In genomic region chr2:158065064-158065463, GRCm38 (mm10) we compare ENCODE assay signal across 19 mouse cellular contexts. TPM values are rescaled to one million over a fixed set of nuclear protein-coding genes. Genes with fewer than 3 reads are reported as not detected.
DNase-seq lines count a peak whose midpoint lies in the region; ATAC-seq and TF ChIP-seq lines count a peak whose summit lies in the region.
"Had no signal": no experiment of that assay in that cellular context is flagged by ENCODE, and none has a peak within 500 bp of the region (broad histone marks: within the 10 kb centered on the region; RNA-seq: fewer than 3 reads in every experiment).

No protein-coding gene starts in this region.

- peak; percentile 25 for DNase-seq in forebrain, embryonic 11.5 days (ENCODE audit: low spot score)
- DNase-seq in forebrain, postnatal 0 days, result no peak
- no peak for DNase-seq in hindbrain, embryonic 14.5 days (ENCODE audit: low spot score)
- DNase-seq in hindbrain, embryonic 11.5 days (ENCODE audit: low spot score), result no peak
- peak; percentile 49 for DNase-seq in lung, postnatal 0 days (ENCODE audit: low spot score)
- no peak for DNase-seq in lung, postnatal 25 days (ENCODE audit: low spot score)
- DNase-seq: adrenal gland, postnatal 14 days; embryo, embryonic 11 days; liver, postnatal 0 days; thymus, postnatal 4 days had no signal

- H3K4me2 ChIP-seq in forebrain, embryonic 11.5 days (ENCODE audit: low read depth, low read length, severe bottlenecking), result no peak overlapping the region
- no peak overlapping the region for H3K4me2 ChIP-seq in forebrain, postnatal 0 days (ENCODE audit: low read depth)
- H3K4me2 ChIP-seq in hindbrain, embryonic 14.5 days (replicated peaks), result no peak overlapping the region
- H3K4me2 ChIP-seq in hindbrain, embryonic 11.5 days (replicated peaks; ENCODE audit: low read depth, low read length), result no peak overlapping the region
- no peak overlapping the region for H3K4me2 ChIP-seq in lung, postnatal 0 days (replicated peaks; ENCODE audit: low read depth, low read length)
- H3K4me2 ChIP-seq in midbrain, embryonic 15.5 days, result no peak overlapping the region
- no peak overlapping the region for H3K4me2 ChIP-seq in kidney, embryonic 15.5 days
- H3K4me2 ChIP-seq: hindbrain, embryonic 15.5 days; limb, embryonic 15.5 days had no signal

- ATAC-seq in forebrain, embryonic 11.5 days (replicated peaks; ENCODE audit: low FRiP score), result no peak
- no peak for ATAC-seq in forebrain, postnatal 0 days
- ATAC-seq in hindbrain, embryonic 14.5 days (ENCODE audit: low FRiP score), result no peak
- ATAC-seq in hindbrain, embryonic 11.5 days (ENCODE audit: low FRiP score), result no peak
- peak; percentile 73 for ATAC-seq in lung, postnatal 0 days
- no peak for ATAC-seq in midbrain, embryonic 15.5 days (replicated peaks)
- no peak for ATAC-seq in kidney, embryonic 15.5 days (replicated peaks; ENCODE audit: low FRiP score)
- ATAC-seq: activated CD4-positive, CD25-positive, alpha-beta regulatory T cell, adult 4 months; forebrain, embryonic 16.5 days; liver, postnatal 0 days had no signal

- H3K4me3 ChIP-seq in forebrain, embryonic 11.5 days (ENCODE audit: low read depth, low read length), result no peak overlapping the region
- H3K4me3 ChIP-seq in forebrain, postnatal 0 days (ENCODE audit: low read depth, low read length), result no peak overlapping the region
- no peak overlapping the region for H3K4me3 ChIP-seq in hindbrain, embryonic 14.5 days (replicated peaks; ENCODE audit: low read length)
- H3K4me3 ChIP-seq in hindbrain, embryonic 11.5 days (ENCODE audit: low read depth, low read length), result no peak overlapping the region
- no peak overlapping the region for H3K4me3 ChIP-seq in lung, postnatal 0 days (ENCODE audit: low read depth, low read length)
- H3K4me3 ChIP-seq in midbrain, embryonic 15.5 days, result no peak overlapping the region
- no peak overlapping the region for H3K4me3 ChIP-seq in kidney, embryonic 15.5 days (replicated peaks)
- H3K4me3 ChIP-seq: hindbrain, embryonic 15.5 days; layer of hippocampus, adult 2 months; limb, embryonic 15.5 days; myocyte had no signal

- WGBS in forebrain, embryonic 11.5 days, result 93% methylated on average over 5 of the region's 5 CpGs
- 87% methylated on average over 5 of the region's 5 CpGs for WGBS in forebrain, postnatal 0 days
- WGBS in hindbrain, embryonic 14.5 days, result 85% methylated on average over 5 of the region's 5 CpGs
- 88% methylated on average over 5 of the region's 5 CpGs for WGBS in hindbrain, embryonic 11.5 days
- WGBS in lung, postnatal 0 days, result 50% methylated on average over 5 of the region's 5 CpGs
- 86% methylated on average over 5 of the region's 5 CpGs for WGBS in midbrain, embryonic 15.5 days
- WGBS in kidney, embryonic 15.5 days, result 78% methylated on average over 5 of the region's 5 CpGs

- peaks cover 2% of the 10 kb centered on the region; the same call in 1 of the 2 replicates for H3K36me3 ChIP-seq in forebrain, embryonic 11.5 days (ENCODE audit: control insufficient read depth, insufficient read depth, low read length)
- peaks cover 23% of the 10 kb centered on the region for H3K36me3 ChIP-seq in forebrain, postnatal 0 days (ENCODE audit: insufficient read depth)
- peaks cover 54% of the 10 kb centered on the region for H3K36me3 ChIP-seq in hindbrain, embryonic 14.5 days (replicated peaks; ENCODE audit: control insufficient read depth, insufficient read depth)
- no peaks in the 10 kb centered on the region for H3K36me3 ChIP-seq in hindbrain, embryonic 11.5 days (ENCODE audit: control insufficient read depth, insufficient read depth, low read length)
- H3K36me3 ChIP-seq in lung, postnatal 0 days (ENCODE audit: insufficient read depth, low read length), result peaks cover 6% of the 10 kb centered on the region
- H3K36me3 ChIP-seq in midbrain, embryonic 15.5 days (replicated peaks), result 0 out of 2 replicates have a peak, but pooled peaks cover 5% of the 10 kb centered on the region
- peaks cover 88% of the 10 kb centered on the region for H3K36me3 ChIP-seq in kidney, embryonic 15.5 days

- H3K27ac ChIP-seq in forebrain, embryonic 11.5 days (ENCODE audit: low read depth, low read length), result no peak overlapping the region
- H3K27ac ChIP-seq in forebrain, postnatal 0 days (ENCODE audit: low read depth, low read length), result no peak overlapping the region
- 0 out of 2 replicates have a peak overlapping the region, but pooled peaks have one; percentile 32 for H3K27ac ChIP-seq in hindbrain, embryonic 14.5 days
- H3K27ac ChIP-seq in hindbrain, embryonic 11.5 days (ENCODE audit: low read depth, low read length), result no peak overlapping the region
- peak overlapping the region; percentile 47; the same call in 1 of the 2 replicates for H3K27ac ChIP-seq in lung, postnatal 0 days (ENCODE audit: low read length)
- H3K27ac ChIP-seq in midbrain, embryonic 15.5 days, result no peak overlapping the region
- no peak overlapping the region for H3K27ac ChIP-seq in kidney, embryonic 15.5 days
- H3K27ac ChIP-seq: hindbrain, embryonic 15.5 days; layer of hippocampus, adult 2 months had no signal

- no peaks in the 10 kb centered on the region for H3K4me1 ChIP-seq in forebrain, embryonic 11.5 days (replicated peaks; ENCODE audit: control insufficient read depth, insufficient read depth, low read length)
- no peaks in the 10 kb centered on the region for H3K4me1 ChIP-seq in forebrain, postnatal 0 days (ENCODE audit: insufficient read depth)
- H3K4me1 ChIP-seq in hindbrain, embryonic 14.5 days (replicated peaks; ENCODE audit: control insufficient read depth, insufficient read depth, low read length), result 0 out of 2 replicates have a peak, but pooled peaks cover 5% of the 10 kb centered on the region
- H3K4me1 ChIP-seq in hindbrain, embryonic 11.5 days (replicated peaks; ENCODE audit: control insufficient read depth, insufficient read depth, low read length), result no peaks in the 10 kb centered on the region; the same call in 1 of the 2 replicates
- 0 out of 2 replicates have a peak, but pooled peaks cover 5% of the 10 kb centered on the region for H3K4me1 ChIP-seq in lung, postnatal 0 days (ENCODE audit: insufficient read depth, low read depth, low read length)
- H3K4me1 ChIP-seq in midbrain, embryonic 15.5 days, result no peaks in the 10 kb centered on the region
- H3K4me1 ChIP-seq in kidney, embryonic 15.5 days, result 0 out of 2 replicates have a peak, but pooled peaks cover 8% of the 10 kb centered on the region

- H3K9ac ChIP-seq in forebrain, embryonic 11.5 days (ENCODE audit: low read length), result no peak overlapping the region
- H3K9ac ChIP-seq in forebrain, postnatal 0 days, result no peak overlapping the region
- no peak overlapping the region for H3K9ac ChIP-seq in hindbrain, embryonic 14.5 days
- H3K9ac ChIP-seq in hindbrain, embryonic 11.5 days (ENCODE audit: low read depth, low read length), result no peak overlapping the region
- H3K9ac ChIP-seq in lung, postnatal 0 days (replicated peaks; ENCODE audit: low read depth), result no peak overlapping the region
- no peak overlapping the region for H3K9ac ChIP-seq in midbrain, embryonic 15.5 days
- H3K9ac ChIP-seq in kidney, embryonic 15.5 days, result no peak overlapping the region
- H3K9ac ChIP-seq: hindbrain, embryonic 15.5 days; limb, embryonic 15.5 days; liver, postnatal 0 days had no signal

- H3K27me3 ChIP-seq in forebrain, embryonic 11.5 days (ENCODE audit: control insufficient read depth, insufficient read depth, low read length), result no peaks in the 10 kb centered on the region
- H3K27me3 ChIP-seq in forebrain, postnatal 0 days (ENCODE audit: insufficient read depth, low read length), result no peaks in the 10 kb centered on the region
- no peaks in the 10 kb centered on the region for H3K27me3 ChIP-seq in hindbrain, embryonic 14.5 days (ENCODE audit: control insufficient read depth, insufficient read depth, low read length)
- no peaks in the 10 kb centered on the region for H3K27me3 ChIP-seq in hindbrain, embryonic 11.5 days (ENCODE audit: control insufficient read depth, insufficient read depth, low read length)
- H3K27me3 ChIP-seq in lung, postnatal 0 days (replicated peaks; ENCODE audit: insufficient read depth, low read length), result no peaks in the 10 kb centered on the region
- no peaks in the 10 kb centered on the region for H3K27me3 ChIP-seq in midbrain, embryonic 15.5 days (replicated peaks)
- no peaks in the 10 kb centered on the region for H3K27me3 ChIP-seq in kidney, embryonic 15.5 days
- H3K27me3 ChIP-seq: hindbrain, embryonic 15.5 days; limb, embryonic 15.5 days had no signal

- H3K9me3 ChIP-seq in forebrain, embryonic 11.5 days (ENCODE audit: control insufficient read depth, low read length), result no peaks in the 10 kb centered on the region
- H3K9me3 ChIP-seq in forebrain, postnatal 0 days (ENCODE audit: low read length), result no peaks in the 10 kb centered on the region
- H3K9me3 ChIP-seq in hindbrain, embryonic 14.5 days (ENCODE audit: control insufficient read depth, low read length), result no peaks in the 10 kb centered on the region
- no peaks in the 10 kb centered on the region for H3K9me3 ChIP-seq in hindbrain, embryonic 11.5 days (ENCODE audit: control insufficient read depth, low read length)
- no peaks in the 10 kb centered on the region for H3K9me3 ChIP-seq in lung, postnatal 0 days (ENCODE audit: low read length)
- no peaks in the 10 kb centered on the region for H3K9me3 ChIP-seq in midbrain, embryonic 15.5 days
- no peaks in the 10 kb centered on the region for H3K9me3 ChIP-seq in kidney, embryonic 15.5 days (replicated peaks)
- H3K9me3 ChIP-seq: G1E; hindbrain, embryonic 15.5 days; limb, embryonic 15.5 days had no signal

- TF ChIP-seq CTCF in forebrain, postnatal 0 days (IDR thresholded peaks at IDR 0.05; ENCODE audit: low read depth), result no peak
- no peak for TF ChIP-seq CTCF in lung, postnatal 0 days (IDR thresholded peaks at IDR 0.05)

- TF ChIP-seq EP300 in lung, postnatal 0 days (IDR thresholded peaks at IDR 0.05), result no peak

RNA-seq across cellular contexts. Expression of gene Rprd1b, which starts 36.8 kb away (rescaled TPM):
- 63.8 and 65.6 TPM in 2 replicates for polyA plus RNA-seq in forebrain, embryonic 11.5 days (2014; fragmentation: Nextera tagmentation; extraction: Ambion mirVana)
- total RNA-seq in forebrain, postnatal 0 days (2014; rRNA removed), result 39.8 and 61.3 TPM in 2 replicates
- polyA plus RNA-seq in forebrain, postnatal 0 days (2015; fragmentation: Nextera tagmentation; extraction: Ambion mirVana), result 12.9 and 18.8 TPM in 2 replicates
- polyA plus RNA-seq in hindbrain, embryonic 14.5 days (2014; fragmentation: Nextera tagmentation; extraction: Ambion mirVana), result 30.8 and 34.9 TPM in 2 replicates
- polyA plus RNA-seq in hindbrain, embryonic 11.5 days (2014; fragmentation: Nextera tagmentation; extraction: Ambion mirVana), result 56.2 and 67.4 TPM in 2 replicates
- 23.4 and 23.8 TPM in 2 replicates for polyA plus RNA-seq in lung, postnatal 0 days (2015; fragmentation: Nextera tagmentation; extraction: Ambion mirVana)
- polyA plus RNA-seq in midbrain, embryonic 15.5 days (2015; fragmentation: Nextera tagmentation; extraction: Ambion mirVana), result 34.7 and 36.6 TPM in 2 replicates
- 44.8 and 48.9 TPM in 2 replicates for polyA plus RNA-seq in kidney, embryonic 15.5 days (2015; fragmentation: Nextera tagmentation; extraction: Ambion mirVana)

RNA-seq across cellular contexts. Expression of gene Tti1, which starts 36.8 kb away (rescaled TPM):
- 39.3 and 40.2 TPM in 2 replicates for polyA plus RNA-seq in forebrain, embryonic 11.5 days (2014; fragmentation: Nextera tagmentation; extraction: Ambion mirVana)
- 17.3 and 19.9 TPM in 2 replicates for total RNA-seq in forebrain, postnatal 0 days (2014; rRNA removed)
- 6.6 and 8.1 TPM in 2 replicates for polyA plus RNA-seq in forebrain, postnatal 0 days (2015; fragmentation: Nextera tagmentation; extraction: Ambion mirVana)
- polyA plus RNA-seq in hindbrain, embryonic 14.5 days (2014; fragmentation: Nextera tagmentation; extraction: Ambion mirVana), result 15.6 and 17.3 TPM in 2 replicates
- 21.9 and 22.7 TPM in 2 replicates for polyA plus RNA-seq in hindbrain, embryonic 11.5 days (2014; fragmentation: Nextera tagmentation; extraction: Ambion mirVana)
- polyA plus RNA-seq in lung, postnatal 0 days (2015; fragmentation: Nextera tagmentation; extraction: Ambion mirVana), result 8.1 and 8.6 TPM in 2 replicates
- polyA plus RNA-seq in midbrain, embryonic 15.5 days (2015; fragmentation: Nextera tagmentation; extraction: Ambion mirVana), result 17.4 and 19.5 TPM in 2 replicates
- 28.1 and 29.8 TPM in 2 replicates for polyA plus RNA-seq in kidney, embryonic 15.5 days (2015; fragmentation: Nextera tagmentation; extraction: Ambion mirVana)

Comparison
In these comparisons a context has a peak if more than half of its experiments do, and no peak if none do; other contexts are left out.
1. DNase-seq: peak in forebrain, embryonic 11.5 days (single experiment) and lung, postnatal 0 days (single experiment); none in forebrain, postnatal 0 days (single experiment), hindbrain, embryonic 14.5 days (single experiment), hindbrain, embryonic 11.5 days (single experiment) and lung, postnatal 25 days (single experiment).
2. H3K27ac ChIP-seq: peak in hindbrain, embryonic 14.5 days (single experiment) and lung, postnatal 0 days (single experiment); none in forebrain, embryonic 11.5 days (single experiment), forebrain, postnatal 0 days (single experiment), hindbrain, embryonic 11.5 days (single experiment), midbrain, embryonic 15.5 days (single experiment) and kidney, embryonic 15.5 days (single experiment).